Mouse (Mus musculus) megakaryocyte, embryonic 14.5 days (primary cell): ENCODE measurements around the gene Samd4b.

Experiments used
- FLI1 ChIP-seq: IDR thresholded peaks from 2 replicates; pipeline ENCODE4 v1.6.1; 2012; ENCODE audit warnings: low read length, inconsistent platforms, mixed read lengths
- GATA1 ChIP-seq: IDR thresholded peaks from 3 replicates; pipeline ENCODE4 v1.6.1; 2012; ENCODE audit warnings: mixed read lengths, low read length, inconsistent platforms, borderline replicate concordance

DNA sequence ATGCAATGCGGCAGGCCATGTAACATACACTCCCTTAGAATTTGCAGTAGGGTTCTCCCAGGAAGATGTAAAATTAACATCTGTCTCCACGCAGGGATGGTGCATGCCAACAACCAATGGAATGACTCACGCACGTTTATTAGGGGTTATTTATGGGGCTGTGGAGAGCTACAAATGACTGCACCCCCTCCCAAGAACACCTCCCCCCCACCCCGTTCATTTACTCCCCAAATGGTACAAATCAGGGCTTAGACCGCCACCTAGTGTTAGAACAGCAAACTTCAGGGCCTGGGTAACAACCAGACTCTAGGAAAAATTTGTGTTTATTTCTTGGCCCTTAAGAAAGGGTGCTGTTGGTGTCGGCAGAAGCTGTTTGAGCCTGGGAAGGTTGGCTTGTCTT lies 3.7 kb upstream of the Samd4b start:
- TF ChIP-seq GATA1 (no peak), FLI1 (no peak)
